Mouse (Mus musculus): ENCODE measurements around the gene Frat2. TPM values are rescaled to one million over a fixed set of nuclear protein-coding genes. Genes with fewer than 3 reads are reported as not detected.
A peak's percentile ranks its signal among the peaks of the same experiment; 100 is the strongest.

Frat2 gene
- total RNA-seq, 2 experiments from 2014 or later = 11.7 to 14.1 TPM

GRCm38 (mm10) chr19:41846366-41847090 is 1.4 kb downstream of the Frat2 start:
- no peak for DNase-seq (ENCODE audit: low spot score in 2 of 2)

- DNase-seq (ENCODE audit: low spot score in 2 of 2) = no peak
Observed at GRCm38 (mm10) chr19:41844345-41844744, 3.6 kb downstream of the Frat2 start.

- no peak for DNase-seq (ENCODE audit: low spot score in 2 of 2)
Observed at GRCm38 (mm10) chr19:41842706-41843105, 5.2 kb downstream of the Frat2 start.

GRCm38 (mm10) chr19:41842196-41842595 is 5.7 kb downstream of the Frat2 start:
- no peak for DNase-seq (ENCODE audit: low spot score in 2 of 2)

- DNase-seq (ENCODE audit: low spot score in 2 of 2) = no peak
Observed at GRCm38 (mm10) chr19:41841105-41841750, 6.7 kb downstream of the Frat2 start.

- no peak for DNase-seq (ENCODE audit: low spot score in 2 of 2)
Observed at GRCm38 (mm10) chr19:41839685-41840084, 8.2 kb downstream of the Frat2 start.

- no peak for DNase-seq (ENCODE audit: low spot score in 2 of 2)
Observed at GRCm38 (mm10) chr19:41838808-41839207, 9.1 kb downstream of the Frat2 start.

GRCm38 (mm10) chr19:41837917-41838261 is 10.0 kb downstream of the Frat2 start:
- no peak for DNase-seq (ENCODE audit: low spot score in 2 of 2)

GRCm38 (mm10) chr19:41837194-41837916 is 10.6 kb downstream of the Frat2 start:
- DNase-seq (ENCODE audit: low spot score in 2 of 2) = no peak

- no peak for DNase-seq (ENCODE audit: low spot score in 2 of 2)
Observed at GRCm38 (mm10) chr19:41836719-41837118, 11.2 kb downstream of the Frat2 start.

GRCm38 (mm10) chr19:41835816-41836215 is 12.1 kb downstream of the Frat2 start:
- no peak for DNase-seq (ENCODE audit: low spot score in 2 of 2)

- DNase-seq (ENCODE audit: low spot score in 2 of 2) = no peak
Observed at GRCm38 (mm10) chr19:41835407-41835806, 12.5 kb downstream of the Frat2 start.

GRCm38 (mm10) chr19:41832501-41833201 is 15.3 kb downstream of the Frat2 start:
- DNase-seq (ENCODE audit: low spot score in 2 of 2) = no peak

- DNase-seq (ENCODE audit: low spot score in 2 of 2) = no peak
Observed at GRCm38 (mm10) chr19:41831718-41832391, 16.1 kb downstream of the Frat2 start.

- DNase-seq (ENCODE audit: low spot score in 2 of 2) = no peak
Observed at GRCm38 (mm10) chr19:41831101-41831570, 16.8 kb downstream of the Frat2 start.

- peak; percentile 36 to 72 for DNase-seq (ENCODE audit: low spot score in 2 of 2)
Observed at GRCm38 (mm10) chr19:41830106-41831031, 17.6 kb downstream of the Frat2 start.

GRCm38 (mm10) chr19:41829381-41830105 is 18.4 kb downstream of the Frat2 start, which contains the start of gene Frat1:
Frat1 (plus strand) TSS chr19:41829970.
- peak; percentile 53 to 80 for DNase-seq (ENCODE audit: low spot score in 2 of 2)

GRCm38 (mm10) chr19:41828941-41829340 is 19.0 kb downstream of the Frat2 start:
- DNase-seq (ENCODE audit: low spot score in 2 of 2) = no peak

- no peak for DNase-seq (ENCODE audit: low spot score in 2 of 2)
Observed at GRCm38 (mm10) chr19:41826529-41826928, 21.4 kb downstream of the Frat2 start.

Measured in gastrocnemius, postnatal 4 days (tissue).